Mouse (Mus musculus): Measurements from ENCODE around the gene Tmem236. TPM values are rescaled to one million over a fixed set of nuclear protein-coding genes. Genes with fewer than 3 reads are reported as not detected.
A peak's percentile ranks its signal among the peaks of the same experiment; 100 is the strongest.

The Tmem236 gene
- polyA plus RNA-seq (2015; fragmentation: Nextera tagmentation; extraction: Ambion mirVana): 0.42 and 0.62 TPM in 2 replicates

DNA sequence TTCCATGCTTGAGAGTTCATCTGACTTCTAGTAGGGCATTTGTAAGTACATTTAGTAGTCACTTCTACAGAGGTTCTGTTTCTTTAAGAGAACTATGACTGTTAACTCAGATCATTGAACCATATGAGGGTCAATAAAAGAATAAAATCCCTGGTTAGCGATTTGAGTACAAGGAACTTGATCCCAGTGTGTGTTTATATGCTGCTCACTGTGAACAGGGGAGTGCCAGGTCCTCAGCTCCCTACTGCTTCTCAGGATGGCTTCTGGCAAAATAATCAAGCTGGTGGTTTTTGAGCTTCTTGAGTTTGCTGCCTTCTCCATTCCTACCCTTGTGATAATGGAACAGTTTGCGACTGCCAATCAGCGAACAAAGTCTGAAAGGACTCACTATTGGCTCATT, at the start of gene Tmem236:
Tmem236 (plus strand) TSS at position 190 of the 400 bp plus-strand sequence.
- no peaks in the 10 kb centered on the region for H3K4me1 ChIP-seq (ENCODE audit: insufficient read depth, low read length)
- WGBS: 56% methylated on average over 3 of the region's 3 CpGs
- H3K27ac ChIP-seq (ENCODE audit: low read length): no peak within 1 kb of the TSS
- H3K27me3 ChIP-seq (ENCODE audit: insufficient read depth, low read length): no peaks in the 10 kb centered on the region
- H3K36me3 ChIP-seq (ENCODE audit: insufficient read depth, low read length): no peaks in the 10 kb centered on the region
- no peaks in the 10 kb centered on the region for H3K9me3 ChIP-seq (ENCODE audit: low read length)
- no peak within 1 kb of the TSS for H3K4me2 ChIP-seq (replicated peaks; ENCODE audit: low read depth, low read length)
- ATAC-seq (ENCODE audit: low FRiP score, low TSS enrichment): no peak
- no peak within 1 kb of the TSS for H3K4me3 ChIP-seq (ENCODE audit: low read length)
- no peak within 1 kb of the TSS for H3K9ac ChIP-seq (replicated peaks; ENCODE audit: low read length)

DNA sequence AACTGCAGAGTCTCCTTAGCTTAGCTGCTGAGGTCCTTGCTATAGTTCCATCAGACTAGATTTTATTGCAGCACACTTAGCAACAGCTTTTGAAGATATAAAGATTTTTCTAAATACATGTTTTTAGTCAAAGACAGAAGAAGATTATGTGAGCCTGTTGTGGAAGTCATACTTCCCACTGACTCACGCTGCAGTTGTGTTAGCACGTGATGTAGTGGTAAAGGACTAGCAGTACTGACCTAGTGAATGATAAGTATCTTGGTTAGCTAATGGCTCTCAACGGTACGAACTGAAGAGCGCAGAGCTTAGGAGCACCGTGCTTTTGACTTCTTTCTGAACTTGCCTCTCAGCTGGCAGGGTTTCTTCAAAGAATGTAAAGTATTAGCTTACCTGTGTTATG, 47.9 kb upstream of the Tmem236 start:
- 79% methylated on average over 6 of the region's 6 CpGs for WGBS
- Histone ChIP-seq H3K36me3 (ENCODE audit: insufficient read depth, low read length) (peaks cover 12% of the 10 kb centered on the region; the same call in 1 of the 2 replicates), H3K9me3 (ENCODE audit: low read length) (no peaks in the 10 kb centered on the region), H3K4me2 (replicated peaks; ENCODE audit: low read depth, low read length) (no peak overlapping the region), H3K9ac (replicated peaks; ENCODE audit: low read length) (no peak overlapping the region), H3K4me3 (ENCODE audit: low read length) (no peak overlapping the region), H3K27me3 (ENCODE audit: insufficient read depth, low read length) (no peaks in the 10 kb centered on the region), H3K27ac (ENCODE audit: low read length) (no peak overlapping the region), H3K4me1 (ENCODE audit: insufficient read depth, low read length) (no peaks in the 10 kb centered on the region)
- ATAC-seq (ENCODE audit: low FRiP score, low TSS enrichment): no peak

- Histone ChIP-seq H3K4me3 (ENCODE audit: low read length) (no peak overlapping the region), H3K9me3 (ENCODE audit: low read length) (no peaks in the 10 kb centered on the region), H3K9ac (replicated peaks; ENCODE audit: low read length) (no peak overlapping the region), H3K4me1 (ENCODE audit: insufficient read depth, low read length) (no peaks in the 10 kb centered on the region), H3K27me3 (ENCODE audit: insufficient read depth, low read length) (no peaks in the 10 kb centered on the region), H3K36me3 (ENCODE audit: insufficient read depth, low read length) (peaks cover 12% of the 10 kb centered on the region; the same call in 1 of the 2 replicates), H3K27ac (ENCODE audit: low read length) (no peak overlapping the region), H3K4me2 (replicated peaks; ENCODE audit: low read depth, low read length) (no peak overlapping the region)
- ATAC-seq (ENCODE audit: low FRiP score, low TSS enrichment): no peak
- 76% methylated on average over 3 of the region's 3 CpGs for WGBS
Observed at GRCm38 (mm10) chr2:14127629-14128028, 46.7 kb upstream of the Tmem236 start.

GRCm38 (mm10) chr2:14130641-14131339, 43.5 kb upstream of the Tmem236 start:
- no peaks in the 10 kb centered on the region for H3K9me3 ChIP-seq (ENCODE audit: low read length)
- no peak for ATAC-seq (ENCODE audit: low FRiP score, low TSS enrichment)
- H3K4me3 ChIP-seq (ENCODE audit: low read length): no peak overlapping the region
- H3K27ac ChIP-seq (ENCODE audit: low read length): no peak overlapping the region
- no peak overlapping the region for H3K9ac ChIP-seq (replicated peaks; ENCODE audit: low read length)
- H3K4me2 ChIP-seq (replicated peaks; ENCODE audit: low read depth, low read length): no peak overlapping the region
- H3K27me3 ChIP-seq (ENCODE audit: insufficient read depth, low read length): no peaks in the 10 kb centered on the region
- WGBS: 50% methylated on average over 12 of the region's 12 CpGs
- H3K36me3 ChIP-seq (ENCODE audit: insufficient read depth, low read length): peaks cover 8% of the 10 kb centered on the region; the same call in 1 of the 2 replicates
- no peaks in the 10 kb centered on the region for H3K4me1 ChIP-seq (ENCODE audit: insufficient read depth, low read length)

GRCm38 (mm10) chr2:14132468-14133326, 41.6 kb upstream of the Tmem236 start:
- Histone ChIP-seq H3K27me3 (ENCODE audit: insufficient read depth, low read length) (no peaks in the 10 kb centered on the region), H3K4me1 (ENCODE audit: insufficient read depth, low read length) (no peaks in the 10 kb centered on the region), H3K9ac (replicated peaks; ENCODE audit: low read length) (no peak overlapping the region), H3K4me2 (replicated peaks; ENCODE audit: low read depth, low read length) (no peak overlapping the region), H3K36me3 (ENCODE audit: insufficient read depth, low read length) (peaks cover 11% of the 10 kb centered on the region), H3K4me3 (ENCODE audit: low read length) (no peak overlapping the region), H3K9me3 (ENCODE audit: low read length) (no peaks in the 10 kb centered on the region), H3K27ac (ENCODE audit: low read length) (no peak overlapping the region)
- ATAC-seq (ENCODE audit: low FRiP score, low TSS enrichment): no peak
- WGBS: 90% methylated on average over 4 of the region's 4 CpGs

GRCm38 (mm10) chr2:14136906-14137305, 37.4 kb upstream of the Tmem236 start:
- Histone ChIP-seq H3K9ac (replicated peaks; ENCODE audit: low read length) (no peak overlapping the region), H3K4me2 (replicated peaks; ENCODE audit: low read depth, low read length) (no peak overlapping the region), H3K4me3 (ENCODE audit: low read length) (no peak overlapping the region), H3K36me3 (ENCODE audit: insufficient read depth, low read length) (peaks cover 13% of the 10 kb centered on the region), H3K27ac (ENCODE audit: low read length) (no peak overlapping the region), H3K27me3 (ENCODE audit: insufficient read depth, low read length) (no peaks in the 10 kb centered on the region), H3K9me3 (ENCODE audit: low read length) (no peaks in the 10 kb centered on the region), H3K4me1 (ENCODE audit: insufficient read depth, low read length) (no peaks in the 10 kb centered on the region)
- ATAC-seq (ENCODE audit: low FRiP score, low TSS enrichment): 0 out of 2 replicates have a peak, but pooled peaks have one; percentile 65
- WGBS: 66% methylated on average over 3 of the region's 3 CpGs

DNA sequence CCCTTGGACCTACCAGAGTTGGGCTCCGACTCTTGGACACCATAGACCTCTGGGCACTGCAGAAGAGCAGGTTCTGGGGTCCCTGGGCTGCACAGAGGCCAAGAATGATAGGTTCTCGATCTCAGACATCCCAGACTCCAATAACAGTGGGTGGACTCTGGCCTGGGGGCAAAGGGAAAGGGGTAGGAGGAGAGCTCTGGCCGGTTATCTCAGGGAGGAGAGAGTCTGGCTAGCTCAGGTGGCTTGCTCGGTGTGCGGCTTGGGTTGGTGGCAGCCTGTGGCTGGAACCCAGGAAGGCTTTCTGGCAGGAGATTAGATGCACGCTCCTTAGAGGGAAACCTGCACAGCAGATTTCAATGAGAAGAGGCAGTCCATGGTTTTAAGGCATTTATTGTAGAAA, 34.7 kb upstream of the Tmem236 start:
- 90% methylated on average over 6 of the region's 6 CpGs for WGBS
- H3K27ac ChIP-seq (ENCODE audit: low read length): no peak overlapping the region
- H3K36me3 ChIP-seq (ENCODE audit: insufficient read depth, low read length): peaks cover 23% of the 10 kb centered on the region
- H3K4me3 ChIP-seq (ENCODE audit: low read length): no peak overlapping the region
- ATAC-seq (ENCODE audit: low FRiP score, low TSS enrichment): no peak
- H3K4me1 ChIP-seq (ENCODE audit: insufficient read depth, low read length): no peaks in the 10 kb centered on the region
- no peaks in the 10 kb centered on the region for H3K9me3 ChIP-seq (ENCODE audit: low read length)
- H3K27me3 ChIP-seq (ENCODE audit: insufficient read depth, low read length): no peaks in the 10 kb centered on the region
- no peak overlapping the region for H3K4me2 ChIP-seq (replicated peaks; ENCODE audit: low read depth, low read length)
- no peak overlapping the region for H3K9ac ChIP-seq (replicated peaks; ENCODE audit: low read length)

- H3K27ac ChIP-seq (ENCODE audit: low read length): no peak overlapping the region
- no peaks in the 10 kb centered on the region for H3K9me3 ChIP-seq (ENCODE audit: low read length)
- H3K36me3 ChIP-seq (ENCODE audit: insufficient read depth, low read length): peaks cover 26% of the 10 kb centered on the region
- H3K4me3 ChIP-seq (ENCODE audit: low read length): no peak overlapping the region
- no peak overlapping the region for H3K9ac ChIP-seq (replicated peaks; ENCODE audit: low read length)
- WGBS: 76% methylated on average over 2 of the region's 2 CpGs
- no peaks in the 10 kb centered on the region for H3K27me3 ChIP-seq (ENCODE audit: insufficient read depth, low read length)
- H3K4me1 ChIP-seq (ENCODE audit: insufficient read depth, low read length): no peaks in the 10 kb centered on the region
- no peak for ATAC-seq (ENCODE audit: low FRiP score, low TSS enrichment)
- H3K4me2 ChIP-seq (replicated peaks; ENCODE audit: low read depth, low read length): no peak overlapping the region
Observed at GRCm38 (mm10) chr2:14140044-14140443, 34.3 kb upstream of the Tmem236 start.

DNA sequence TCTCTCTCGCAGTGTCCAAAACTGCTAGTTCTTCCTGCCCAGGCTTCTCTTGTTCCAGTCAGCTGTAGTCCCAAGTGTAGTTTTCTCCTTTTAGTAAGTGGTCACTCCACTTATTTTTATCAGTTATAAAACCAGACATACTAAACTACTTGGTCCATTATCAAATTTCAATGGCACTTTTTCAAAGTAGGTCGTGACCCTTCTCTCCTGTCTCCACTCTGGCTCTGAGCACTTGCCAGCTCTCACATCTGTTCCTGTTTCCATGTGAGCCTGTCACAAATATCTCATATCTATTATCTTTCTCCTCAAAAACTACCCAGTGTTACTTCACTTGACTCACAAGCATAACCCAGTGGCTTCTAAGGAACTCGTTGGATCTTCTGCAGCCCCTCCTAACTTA, 29.0 kb upstream of the Tmem236 start:
- Histone ChIP-seq H3K4me3 (ENCODE audit: low read length) (no peak overlapping the region), H3K27me3 (ENCODE audit: insufficient read depth, low read length) (no peaks in the 10 kb centered on the region), H3K27ac (ENCODE audit: low read length) (no peak overlapping the region), H3K36me3 (ENCODE audit: insufficient read depth, low read length) (peaks cover 21% of the 10 kb centered on the region), H3K4me1 (ENCODE audit: insufficient read depth, low read length) (no peaks in the 10 kb centered on the region), H3K9ac (replicated peaks; ENCODE audit: low read length) (no peak overlapping the region), H3K4me2 (replicated peaks; ENCODE audit: low read depth, low read length) (no peak overlapping the region), H3K9me3 (ENCODE audit: low read length) (no peaks in the 10 kb centered on the region)
- WGBS: 73% methylated on average over 3 of the region's 3 CpGs
- no peak for ATAC-seq (ENCODE audit: low FRiP score, low TSS enrichment)

DNA sequence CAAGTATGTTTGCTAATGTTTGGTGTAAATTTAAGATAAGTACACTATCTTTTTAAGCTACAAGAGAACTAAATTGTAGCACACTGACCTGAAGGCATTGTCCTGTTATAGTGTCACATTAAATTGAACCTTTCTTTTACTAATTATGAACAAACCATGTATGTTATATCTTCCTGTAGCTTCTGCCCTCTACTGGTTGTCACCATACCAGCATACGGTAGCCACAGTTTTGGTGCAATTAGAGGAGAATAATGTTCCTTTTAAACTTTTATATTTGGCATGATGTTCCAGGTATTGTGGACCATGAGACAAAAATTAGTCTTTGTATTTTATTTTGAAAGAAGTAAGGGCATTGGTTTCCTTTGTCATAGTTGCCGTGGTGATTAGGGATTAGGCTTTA, 27.4 kb upstream of the Tmem236 start:
- 89% methylated on average over 2 of the region's 2 CpGs for WGBS
- H3K27me3 ChIP-seq (ENCODE audit: insufficient read depth, low read length): no peaks in the 10 kb centered on the region
- no peaks in the 10 kb centered on the region for H3K9me3 ChIP-seq (ENCODE audit: low read length)
- no peak for ATAC-seq (ENCODE audit: low FRiP score, low TSS enrichment)
- H3K9ac ChIP-seq (replicated peaks; ENCODE audit: low read length): no peak overlapping the region
- no peak overlapping the region for H3K4me3 ChIP-seq (ENCODE audit: low read length)
- peaks cover 20% of the 10 kb centered on the region for H3K36me3 ChIP-seq (ENCODE audit: insufficient read depth, low read length)
- no peak overlapping the region for H3K4me2 ChIP-seq (replicated peaks; ENCODE audit: low read depth, low read length)
- no peaks in the 10 kb centered on the region for H3K4me1 ChIP-seq (ENCODE audit: insufficient read depth, low read length)
- no peak overlapping the region for H3K27ac ChIP-seq (ENCODE audit: low read length)

Measured in kidney, embryonic 16.5 days (tissue).